Mouse (Mus musculus) neural tube, embryonic 12.5 days (tissue): ENCODE results near the gene Tspan12. TPM values are rescaled to one million over a fixed set of nuclear protein-coding genes. Genes with fewer than 3 reads are reported as not detected.
A peak's percentile ranks its signal among the peaks of the same experiment; 100 is the strongest.
"Not testable (repeated sequence)": the region's sequence is repeated elsewhere in the genome, so short reads cannot be mapped to it uniquely, and the experiment has no call there.

Experiments
- ATAC-seq: fragments of 200-750 bp; cut with Nextera tagmentation; 2 replicates; pipeline ENCODE4 v1.8.0; 2017; ENCODE audit warnings: low read depth, mild to moderate bottlenecking, moderate TSS enrichment, moderate library complexity; ENCODE audit not compliant: low FRiP score
- H3K27ac ChIP-seq: fragments of 300-500 bp; sonication (generic); 2 replicates; pipeline ENCODE4 v1.5.1; 2016
- H3K27me3 ChIP-seq: fragments of 300-500 bp; sonication (generic); replicated peaks from 2 replicates; pipeline ENCODE4 v1.6.1; 2016; ENCODE audit warnings: mild to moderate bottlenecking
- H3K36me3 ChIP-seq: fragments of 300-500 bp; sonication (generic); 2 replicates; pipeline ENCODE4 v1.6.1; 2016; ENCODE audit warnings: mild to moderate bottlenecking
- H3K4me1 ChIP-seq: fragments of 300-500 bp; sonication (generic); 2 replicates; pipeline ENCODE4 v1.6.1; 2016
- H3K4me2 ChIP-seq: fragments of 300-500 bp; sonication (generic); replicated peaks from 2 replicates; pipeline ENCODE4 v1.6.1; 2016; ENCODE audit warnings: mild to moderate bottlenecking
- H3K4me3 ChIP-seq: fragments of 300-500 bp; sonication (generic); 2 replicates; pipeline ENCODE4 v1.5.1; 2016
- H3K9ac ChIP-seq: fragments of 300-500 bp; sonication (generic); 2 replicates; pipeline ENCODE4 v1.6.1; 2016; ENCODE audit warnings: mild to moderate bottlenecking
- H3K9me3 ChIP-seq: fragments of 300-500 bp; sonication (generic); 2 replicates; pipeline ENCODE4 v1.6.1; 2016; ENCODE audit warnings: mild to moderate bottlenecking
- WGBS: fragments of 180-500 bp; shearing (Covaris S2); methylation state at CpG from one replicate; pipeline ENCODE4 v1.1.7; 2016; 5-methylcytosine and 5-hydroxymethylcytosine counted together
- polyA plus RNA-seq: library from polyadenylated mRNA; unstranded; fragments of >200 nt; fragmentation: Nextera tagmentation; extraction: Ambion mirVana; gene quantifications from 2 replicates; pipeline ENCODE4 v1.2.1, GENCODE M21; 2016

The Tspan12 gene
- polyA plus RNA-seq, 1 experiment from 2014 or later, result 62.2 TPM

DNA sequence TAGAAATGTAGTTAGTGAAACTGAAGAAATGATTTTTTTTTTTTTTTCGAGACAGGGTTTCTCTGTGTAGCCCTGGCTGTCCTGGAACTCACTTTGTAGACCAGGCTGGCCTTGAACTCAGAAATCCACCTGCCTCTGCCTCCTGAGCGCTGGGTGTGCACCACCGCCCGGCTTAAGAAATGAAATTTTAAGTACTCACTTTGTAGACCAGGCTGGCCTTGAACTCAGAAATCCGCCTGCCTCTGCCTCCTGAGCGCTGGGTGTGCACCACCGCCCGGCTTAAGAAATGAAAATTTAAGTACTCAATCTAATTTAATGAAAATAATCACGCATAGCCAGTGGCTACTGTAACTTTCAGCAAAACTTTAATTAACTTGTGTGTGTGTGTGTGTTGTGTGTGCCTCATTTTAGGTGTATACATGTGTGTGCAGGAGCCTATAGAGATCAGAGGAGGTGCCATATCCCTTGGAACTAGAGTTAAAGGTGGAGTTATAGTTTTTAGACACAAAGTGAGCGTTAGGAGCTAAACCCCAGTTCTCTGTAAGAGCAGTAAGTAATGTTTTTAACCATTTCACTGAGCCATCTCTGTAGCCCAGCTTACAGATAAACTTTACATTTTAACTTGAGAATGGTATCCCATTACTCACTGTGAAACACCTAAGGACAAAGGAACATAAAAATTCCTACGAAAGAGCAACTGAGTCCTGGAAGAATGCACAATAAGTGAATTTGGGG lies 57.8 kb downstream of the Tspan12 start:
- H3K4me2 ChIP-seq, result no peak overlapping the region
- 78% methylated on average over 11 of the region's 11 CpGs for WGBS
- H3K27me3 ChIP-seq, result no peaks in the 10 kb centered on the region
- H3K4me3 ChIP-seq, result no peak overlapping the region
- peak; percentile 22; the same call in 1 of the 2 replicates for ATAC-seq
- H3K9me3 ChIP-seq, result no peaks in the 10 kb centered on the region
- peaks cover 8% of the 10 kb centered on the region; the same call in 1 of the 2 replicates for H3K36me3 ChIP-seq
- H3K4me1 ChIP-seq, result no peaks in the 10 kb centered on the region
- no peak overlapping the region for H3K27ac ChIP-seq
- H3K9ac ChIP-seq, result no peak overlapping the region

GRCm38 (mm10) chr6:21791307-21791706 lies 61.0 kb downstream of the Tspan12 start:
- WGBS, result 83% methylated on average over 7 of the region's 7 CpGs
- Histone ChIP-seq H3K27ac (no peak overlapping the region), H3K4me1 (no peaks in the 10 kb centered on the region), H3K27me3 (no peaks in the 10 kb centered on the region), H3K9ac (no peak overlapping the region), H3K9me3 (no peaks in the 10 kb centered on the region), H3K36me3 (no peaks in the 10 kb centered on the region), H3K4me2 (no peak overlapping the region), H3K4me3 (no peak overlapping the region)
- no peak for ATAC-seq

DNA sequence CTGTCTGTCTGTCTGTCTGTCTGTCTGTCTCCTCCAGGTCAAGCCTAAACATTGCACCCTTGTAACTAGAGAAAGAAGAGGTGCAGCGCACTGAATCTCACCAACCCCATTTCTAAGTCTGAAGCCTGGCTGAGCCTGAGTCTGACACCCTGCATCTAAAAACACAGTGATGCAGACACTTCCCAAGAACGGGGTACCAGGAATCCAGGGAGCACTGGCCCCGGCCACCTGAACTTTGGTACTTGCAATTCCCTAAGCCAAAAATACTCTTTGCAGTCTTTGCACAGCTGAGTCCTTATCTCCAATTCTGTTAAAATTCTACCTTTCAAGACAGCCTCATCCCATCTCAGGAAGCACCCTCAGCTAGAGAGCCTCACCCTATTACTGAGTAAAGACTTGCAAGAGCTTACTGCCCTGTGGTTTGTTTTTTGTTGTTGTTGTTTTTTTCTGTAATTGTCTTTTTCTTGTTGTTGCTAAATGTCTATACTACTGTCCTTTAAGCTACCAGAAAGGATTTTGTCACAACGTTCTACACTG lies 61.7 kb downstream of the Tspan12 start:
- no peak for ATAC-seq
- Histone ChIP-seq H3K36me3 (no peaks in the 10 kb centered on the region), H3K4me3 (no peak overlapping the region), H3K27ac (no peak overlapping the region), H3K4me2 (no peak overlapping the region), H3K9ac (no peak overlapping the region), H3K9me3 (no peaks in the 10 kb centered on the region), H3K4me1 (no peaks in the 10 kb centered on the region), H3K27me3 (no peaks in the 10 kb centered on the region)
- WGBS, result 89% methylated on average over 4 of the region's 4 CpGs

DNA sequence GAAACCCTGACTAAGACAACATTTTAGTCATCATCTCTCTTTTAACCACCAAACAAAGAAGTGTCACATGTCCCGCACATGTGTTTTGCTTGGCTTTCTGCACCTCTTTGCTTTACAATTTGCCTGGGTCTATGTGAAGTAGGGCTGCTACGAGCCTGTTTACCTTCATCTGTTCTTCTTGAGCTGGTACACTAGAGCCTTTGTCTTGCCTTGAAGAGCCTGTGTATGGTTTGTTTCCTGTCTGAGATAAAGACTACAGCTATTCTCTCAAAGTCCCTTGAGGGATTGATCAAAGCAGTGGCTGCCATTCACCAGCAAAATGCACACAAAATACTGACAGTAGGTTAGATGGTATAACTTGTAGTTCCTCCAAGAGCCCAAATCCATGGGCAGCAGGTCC lies 62.3 kb downstream of the Tspan12 start:
- Histone ChIP-seq H3K9me3 (no peaks in the 10 kb centered on the region), H3K27ac (no peak overlapping the region), H3K36me3 (no peaks in the 10 kb centered on the region), H3K4me2 (no peak overlapping the region), H3K27me3 (no peaks in the 10 kb centered on the region), H3K4me3 (no peak overlapping the region), H3K9ac (no peak overlapping the region), H3K4me1 (no peaks in the 10 kb centered on the region)
- ATAC-seq, result no peak
- WGBS, result 80% methylated on average over 2 of the region's 2 CpGs

GRCm38 (mm10) chr6:21789582-21789981 lies 62.7 kb downstream of the Tspan12 start:
- H3K4me2 ChIP-seq, ATAC-seq, H3K4me1 ChIP-seq, H3K27me3 ChIP-seq, H3K36me3 ChIP-seq, H3K4me3 ChIP-seq, H3K9me3 ChIP-seq, H3K9ac ChIP-seq, H3K27ac ChIP-seq: not testable (repeated sequence)
- 81% methylated on average over 1 of the region's 1 CpGs for WGBS

- Histone ChIP-seq H3K27ac (no peak overlapping the region), H3K4me3 (no peak overlapping the region), H3K36me3 (no peaks in the 10 kb centered on the region), H3K4me2 (no peak overlapping the region), H3K9me3 (no peaks in the 10 kb centered on the region), H3K27me3 (no peaks in the 10 kb centered on the region), H3K9ac (no peak overlapping the region), H3K4me1 (no peaks in the 10 kb centered on the region)
- ATAC-seq, result no peak
- WGBS, result 54% methylated on average over 11 of the region's 11 CpGs
Observed at GRCm38 (mm10) chr6:21787757-21788156, 64.6 kb downstream of the Tspan12 start.

DNA sequence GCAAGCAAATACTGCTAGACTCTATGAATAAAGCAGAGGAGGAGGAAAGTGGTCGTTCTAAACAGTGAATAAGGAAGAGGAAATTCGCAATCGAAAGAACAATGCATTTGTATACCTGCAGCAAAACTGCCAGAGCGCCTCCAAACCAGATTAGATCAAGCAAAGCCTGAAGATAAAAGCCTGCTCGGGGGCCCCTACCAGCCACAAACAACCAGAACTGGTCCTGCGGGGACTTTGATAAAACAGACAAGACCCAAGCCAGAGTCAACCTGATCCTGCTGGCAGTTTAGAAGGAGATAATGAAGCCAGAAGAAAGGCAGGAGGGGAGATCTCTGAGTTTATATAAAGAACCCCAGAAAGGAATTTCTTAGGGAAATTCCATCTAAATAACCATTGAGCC lies 65.0 kb downstream of the Tspan12 start:
- Histone ChIP-seq H3K4me2 (no peak overlapping the region), H3K27me3 (no peaks in the 10 kb centered on the region), H3K36me3 (no peaks in the 10 kb centered on the region), H3K4me3 (no peak overlapping the region), H3K4me1 (no peaks in the 10 kb centered on the region), H3K9me3 (no peaks in the 10 kb centered on the region), H3K27ac (no peak overlapping the region), H3K9ac (no peak overlapping the region)
- ATAC-seq, result no peak
- 47% methylated on average over 6 of the region's 6 CpGs for WGBS

DNA sequence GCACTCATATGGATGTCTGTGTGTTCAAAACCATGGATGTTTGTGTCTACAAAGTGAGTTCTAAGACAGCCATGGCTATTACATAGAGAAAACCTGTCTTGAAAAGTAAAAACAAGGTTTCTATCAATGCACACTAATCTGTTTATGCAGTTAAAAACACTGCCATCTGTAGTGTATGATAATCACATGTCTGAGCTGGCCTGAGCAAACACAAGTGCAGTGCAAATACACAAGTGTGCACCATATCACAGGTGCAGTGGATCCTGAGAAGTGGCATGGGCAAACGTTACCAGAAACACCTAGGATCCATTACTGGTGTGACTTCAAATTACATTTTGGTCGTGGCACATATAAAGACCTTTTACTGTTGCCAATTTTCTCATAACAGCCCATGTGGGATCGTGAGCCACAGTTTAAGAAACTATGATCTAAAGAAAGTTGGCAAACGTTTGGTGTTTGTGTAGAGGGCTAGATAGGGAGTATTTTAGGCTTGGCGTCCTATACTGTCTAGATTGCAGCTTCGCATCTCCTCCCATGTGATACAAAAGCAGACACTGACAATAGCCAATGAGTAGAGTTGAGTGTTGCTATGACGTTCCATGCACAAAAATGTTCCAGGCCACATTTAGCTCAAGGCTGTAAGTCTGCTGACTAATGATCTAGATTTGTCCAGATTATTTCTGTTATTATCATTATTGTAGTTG lies 78.0 kb downstream of the Tspan12 start:
- H3K4me3 ChIP-seq, result no peak overlapping the region
- H3K4me1 ChIP-seq, result no peaks in the 10 kb centered on the region
- H3K27ac ChIP-seq, result no peak overlapping the region
- H3K9ac ChIP-seq, result no peak overlapping the region
- H3K27me3 ChIP-seq, result no peaks in the 10 kb centered on the region
- H3K9me3 ChIP-seq, result no peaks in the 10 kb centered on the region
- no peak overlapping the region for H3K4me2 ChIP-seq
- WGBS, result 85% methylated on average over 7 of the region's 7 CpGs
- peaks cover 3% of the 10 kb centered on the region; the same call in 1 of the 2 replicates for H3K36me3 ChIP-seq
- no peak for ATAC-seq

GRCm38 (mm10) chr6:21769447-21769809 lies 82.9 kb downstream of the Tspan12 start:
- H3K9ac ChIP-seq, result no peak overlapping the region
- no peak overlapping the region for H3K4me2 ChIP-seq
- H3K9me3 ChIP-seq, result no peaks in the 10 kb centered on the region
- no peaks in the 10 kb centered on the region for H3K36me3 ChIP-seq
- peaks cover 3% of the 10 kb centered on the region; the same call in 1 of the 2 replicates for H3K4me1 ChIP-seq
- no peaks in the 10 kb centered on the region for H3K27me3 ChIP-seq
- no peak overlapping the region for H3K27ac ChIP-seq
- H3K4me3 ChIP-seq, result no peak overlapping the region
- 76% methylated on average over 1 of the region's 1 CpGs for WGBS
- no peak for ATAC-seq

GRCm38 (mm10) chr6:21768745-21769446 lies 83.4 kb downstream of the Tspan12 start:
- Histone ChIP-seq H3K27ac (no peak overlapping the region), H3K4me2 (no peak overlapping the region), H3K9me3 (no peaks in the 10 kb centered on the region), H3K9ac (no peak overlapping the region), H3K27me3 (no peaks in the 10 kb centered on the region), H3K4me3 (no peak overlapping the region), H3K4me1 (peaks cover 3% of the 10 kb centered on the region; the same call in 1 of the 2 replicates), H3K36me3 (no peaks in the 10 kb centered on the region)
- no peak for ATAC-seq
- WGBS, result 83% methylated on average over 9 of the region's 9 CpGs

GRCm38 (mm10) chr6:21767787-21768221 lies 84.5 kb downstream of the Tspan12 start:
- Histone ChIP-seq H3K4me2 (peak overlapping the region; percentile 28), H3K27ac (no peak overlapping the region), H3K9me3 (no peaks in the 10 kb centered on the region), H3K9ac (no peak overlapping the region), H3K4me3 (no peak overlapping the region), H3K27me3 (no peaks in the 10 kb centered on the region), H3K4me1 (peaks cover 3% of the 10 kb centered on the region; the same call in 1 of the 2 replicates), H3K36me3 (no peaks in the 10 kb centered on the region)
- peak; percentile 79 for ATAC-seq
- WGBS, result 51% methylated on average over 12 of the region's 12 CpGs

- Histone ChIP-seq H3K9ac (no peak overlapping the region), H3K9me3 (no peaks in the 10 kb centered on the region), H3K4me2 (no peak overlapping the region), H3K27me3 (no peaks in the 10 kb centered on the region), H3K36me3 (no peaks in the 10 kb centered on the region), H3K4me1 (no peaks in the 10 kb centered on the region), H3K4me3 (no peak overlapping the region), H3K27ac (no peak overlapping the region)
- WGBS, result 89% methylated on average over 1 of the region's 1 CpGs
- no peak for ATAC-seq
Observed at GRCm38 (mm10) chr6:21747536-21747935, 104.8 kb downstream of the Tspan12 start.
